Mouse (Mus musculus) megakaryocyte, embryonic 14.5 days (primary cell): Measurements from ENCODE around the gene Ly75.

Experiments
- FLI1 ChIP-seq: IDR thresholded peaks from 2 replicates; pipeline ENCODE4 v1.6.1; 2012; ENCODE audit warnings: low read length, inconsistent platforms, mixed read lengths
- GATA1 ChIP-seq: IDR thresholded peaks from 3 replicates; pipeline ENCODE4 v1.6.1; 2012; ENCODE audit warnings: mixed read lengths, low read length, inconsistent platforms, borderline replicate concordance

DNA sequence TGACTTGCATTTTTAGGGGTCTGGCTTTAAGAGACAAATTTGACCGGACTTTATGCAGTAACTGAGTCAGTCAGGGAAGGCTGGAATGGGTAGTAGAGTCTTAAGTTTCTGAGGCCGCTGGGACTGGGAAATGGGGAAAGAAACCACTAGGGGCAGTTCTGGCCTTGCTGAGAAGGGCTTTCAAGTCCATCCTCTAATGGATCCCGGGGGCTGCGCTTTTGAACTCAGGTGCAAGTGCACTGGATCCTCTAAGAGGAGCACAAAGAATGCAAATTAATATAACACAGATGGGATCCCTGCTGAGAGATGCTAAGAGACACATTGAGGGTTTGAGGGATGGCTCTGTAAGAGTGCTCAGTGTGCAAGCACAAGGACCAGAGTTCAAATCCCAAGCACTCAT is 91.7 kb downstream of the Ly75 start:
- TF ChIP-seq GATA1 (no peak), FLI1 (no peak)
